Mouse (Mus musculus) lung, embryonic 14.5 days (tissue): ENCODE measurements around the gene Tpd52l1. TPM values are rescaled to one million over a fixed set of nuclear protein-coding genes. Genes with fewer than 3 reads are reported as not detected.

Experiments
- ATAC-seq: fragments of 200-750 bp; cut with Nextera tagmentation; 2 replicates; pipeline ENCODE4 v1.8.0; 2017; ENCODE audit warnings: mild to moderate bottlenecking, moderate TSS enrichment, moderate library complexity; ENCODE audit not compliant: insufficient read depth
- DNase-seq: peaks from one replicate; pipeline ENCODE4 v3.0.0-alpha.2; 2015
- H3K27ac ChIP-seq: fragments of 300-500 bp; sonication (generic); 2 replicates; pipeline ENCODE4 v1.5.1; 2014; ENCODE audit warnings: low read depth, mild to moderate bottlenecking, moderate library complexity
- H3K27me3 ChIP-seq: fragments of 300-500 bp; sonication (generic); 2 replicates; pipeline ENCODE4 v1.6.1; 2014; ENCODE audit warnings: low read length, control low read depth; ENCODE audit not compliant: insufficient read depth
- H3K36me3 ChIP-seq: fragments of 300-500 bp; sonication (generic); 2 replicates; pipeline ENCODE4 v1.6.1; 2014; ENCODE audit warnings: control low read depth; ENCODE audit not compliant: insufficient read depth
- H3K4me1 ChIP-seq: fragments of 300-500 bp; sonication (generic); 2 replicates; pipeline ENCODE4 v1.6.1; 2014; ENCODE audit warnings: antibody characterized with exemption, control low read depth; ENCODE audit not compliant: insufficient read depth
- H3K4me2 ChIP-seq: fragments of 300-500 bp; sonication (generic); 2 replicates; pipeline ENCODE4 v1.6.1; 2014; ENCODE audit warnings: mild to moderate bottlenecking
- H3K4me3 ChIP-seq: fragments of 300-500 bp; sonication (generic); 2 replicates; pipeline ENCODE4 v1.5.1; 2014; ENCODE audit warnings: low read depth, low read length
- H3K9ac ChIP-seq: fragments of 300-500 bp; sonication (generic); 2 replicates; pipeline ENCODE4 v1.6.1; 2014
- H3K9me3 ChIP-seq: fragments of 300-500 bp; sonication (generic); 2 replicates; pipeline ENCODE4 v1.6.1; 2016; ENCODE audit warnings: low read depth, low read length, control low read depth
- CTCF ChIP-seq: IDR thresholded peaks from 2 replicates; pipeline ENCODE4 v1.5.1; 2016; ENCODE audit warnings: antibody characterized with exemption, low read depth
- WGBS: fragments of 180-500 bp; shearing (Covaris S2); extraction: QIAGEN DNeasy Blood & Tissue Kit; methylation state at CpG from one replicate; pipeline ENCODE4 v1.1.7; 2014; 5-methylcytosine and 5-hydroxymethylcytosine counted together
- polyA plus RNA-seq: library from polyadenylated mRNA; unstranded; fragments of >200 nt; fragmentation: Nextera tagmentation; extraction: Ambion mirVana; gene quantifications from 2 replicates; pipeline ENCODE4 v1.2.1, GENCODE M21; 2014

Tpd52l1 gene
- polyA plus RNA-seq, result 25.6 and 27.7 TPM in 2 replicates

GRCm38 (mm10) chr10:31445291-31446124 is at the start of gene Tpd52l1:
Tpd52l1 (minus strand) TSS chr10:31445958.
- H3K36me3 ChIP-seq, result no peaks in the 10 kb centered on the region
- peak; percentile 95 for TF ChIP-seq CTCF
- peak within 1 kb of the TSS; percentile 55 for H3K4me3 ChIP-seq
- peak within 1 kb of the TSS; percentile 56 for H3K9ac ChIP-seq
- H3K9me3 ChIP-seq, result no peaks in the 10 kb centered on the region
- H3K4me2 ChIP-seq, result peak within 1 kb of the TSS; percentile 80
- H3K27me3 ChIP-seq, result no peaks in the 10 kb centered on the region
- DNase-seq (peak; percentile 92), ATAC-seq (peak; percentile 99)
- H3K27ac ChIP-seq, result no peak within 1 kb of the TSS
- WGBS, result 1% methylated on average over 59 of the region's 59 CpGs
- H3K4me1 ChIP-seq, result no peaks in the 10 kb centered on the region

- TF ChIP-seq CTCF, result no peak
- no peaks in the 10 kb centered on the region for H3K9me3 ChIP-seq
- H3K9ac ChIP-seq, result no peak overlapping the region
- no peak overlapping the region for H3K4me2 ChIP-seq
- H3K4me3 ChIP-seq, result no peak overlapping the region
- H3K27me3 ChIP-seq, result no peaks in the 10 kb centered on the region
- H3K27ac ChIP-seq, result no peak overlapping the region
- no peaks in the 10 kb centered on the region for H3K36me3 ChIP-seq
- H3K4me1 ChIP-seq, result no peaks in the 10 kb centered on the region
- 83% methylated on average over 1 of the region's 1 CpGs for WGBS
- DNase-seq, result no peak
- no peak for ATAC-seq
Observed at GRCm38 (mm10) chr10:31494296-31494695, 48.5 kb upstream of the Tpd52l1 start.

DNA sequence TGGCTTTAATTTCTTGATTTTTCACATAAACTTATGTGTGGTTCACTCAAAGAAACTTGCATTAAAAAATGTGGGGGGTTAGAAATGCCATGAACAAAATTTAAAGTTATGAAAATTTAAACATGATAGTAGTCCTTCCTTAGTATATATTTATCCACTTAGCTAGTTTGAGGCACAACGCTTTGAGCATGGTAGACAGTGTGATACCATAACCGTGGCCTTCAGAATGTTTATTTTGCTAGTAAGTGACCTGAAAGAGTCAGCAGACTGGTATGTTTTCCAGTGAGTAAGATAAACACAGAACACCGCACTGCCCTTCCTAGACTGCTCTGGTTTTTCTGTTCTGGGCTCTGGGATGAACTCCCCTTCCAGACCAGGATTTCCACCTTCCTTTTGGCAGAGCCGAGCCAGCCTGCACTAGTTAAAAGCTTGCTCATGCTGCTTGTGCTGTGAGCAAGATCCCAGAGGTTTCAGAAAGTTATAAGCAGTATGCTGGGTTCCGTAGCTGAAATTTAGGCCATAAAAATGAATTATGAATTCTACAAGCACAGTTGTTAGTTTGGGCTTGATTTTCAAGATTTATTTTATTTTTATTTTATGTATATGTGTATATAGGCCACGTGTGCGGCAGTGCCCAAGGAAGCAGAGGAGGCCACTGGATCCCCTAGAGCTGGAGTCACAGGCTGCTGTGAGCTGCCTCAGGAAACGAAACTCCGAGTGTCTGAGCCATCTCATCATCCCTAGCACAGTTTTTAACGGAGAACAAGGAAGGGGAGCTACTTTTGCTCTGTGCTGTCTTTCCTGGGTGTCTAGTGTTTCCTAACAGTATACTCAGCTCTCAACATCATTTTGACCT is 21.5 kb upstream of the Tpd52l1 start:
- Histone ChIP-seq H3K27ac (no peak overlapping the region), H3K36me3 (no peaks in the 10 kb centered on the region), H3K27me3 (no peaks in the 10 kb centered on the region), H3K4me3 (no peak overlapping the region), H3K9ac (no peak overlapping the region), H3K4me1 (no peaks in the 10 kb centered on the region), H3K4me2 (no peak overlapping the region), H3K9me3 (no peaks in the 10 kb centered on the region)
- WGBS, result 37% methylated on average over 10 of the region's 10 CpGs
- TF ChIP-seq CTCF, result no peak
- ATAC-seq (no peak; the same call in 1 of the 2 replicates), DNase-seq (peak; percentile 17)

DNA sequence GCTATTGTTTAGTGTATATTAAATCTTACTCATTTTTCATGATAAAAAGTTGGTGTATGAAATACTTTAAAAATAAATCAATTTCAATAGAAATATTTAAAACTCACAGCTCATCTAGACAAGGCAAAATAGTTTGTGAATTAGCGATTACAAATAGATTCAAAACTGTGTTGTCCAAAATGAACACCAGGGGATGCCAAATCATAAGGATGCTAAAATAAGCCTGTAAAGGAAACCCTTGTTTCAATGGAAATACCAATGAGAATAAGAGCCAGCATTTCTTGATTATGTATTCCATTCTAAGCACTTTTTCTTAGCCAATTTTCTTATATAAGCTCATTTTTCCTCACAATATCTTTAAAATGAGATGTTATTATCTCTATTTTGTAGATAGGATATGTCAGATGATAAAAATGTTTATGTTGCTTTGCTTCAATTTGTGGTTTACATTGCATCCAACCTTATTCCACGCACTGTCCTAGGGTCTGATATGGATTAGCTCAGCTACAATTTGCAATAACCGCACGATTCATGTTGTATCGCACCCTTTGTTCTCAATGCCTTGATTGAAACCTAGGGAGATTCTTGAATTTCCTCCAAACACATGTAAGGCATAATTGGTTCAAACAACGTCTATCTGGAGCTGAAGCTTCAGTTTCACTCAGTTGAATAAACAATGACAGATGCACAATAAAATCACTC is 20.2 kb upstream of the Tpd52l1 start:
- Histone ChIP-seq H3K9ac (no peak overlapping the region), H3K36me3 (no peaks in the 10 kb centered on the region), H3K9me3 (no peaks in the 10 kb centered on the region), H3K27ac (no peak overlapping the region), H3K4me2 (no peak overlapping the region), H3K4me3 (no peak overlapping the region), H3K4me1 (no peaks in the 10 kb centered on the region), H3K27me3 (no peaks in the 10 kb centered on the region)
- ATAC-seq (peak; percentile 80), DNase-seq (peak; percentile 83)
- peak; percentile 80 for TF ChIP-seq CTCF
- 57% methylated on average over 6 of the region's 6 CpGs for WGBS

DNA sequence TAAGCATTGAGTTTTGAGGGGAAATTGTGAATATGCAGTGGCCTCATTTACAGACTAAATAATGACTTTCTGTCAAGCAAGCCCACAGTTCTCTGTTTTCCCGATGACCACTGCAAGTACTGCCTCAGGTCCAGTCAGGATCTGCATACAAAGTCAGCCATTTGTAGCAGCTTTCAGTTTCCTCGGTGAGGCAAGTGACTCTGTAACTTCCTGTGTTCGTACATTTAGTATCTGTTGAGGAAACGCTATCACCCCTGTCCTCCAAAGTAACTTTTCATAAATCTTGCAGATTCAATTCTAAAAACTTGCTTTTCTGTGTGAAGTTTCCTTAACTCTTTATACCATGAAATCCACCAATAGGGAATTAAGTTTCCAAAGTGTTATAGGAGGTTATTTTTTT is 19.7 kb upstream of the Tpd52l1 start:
- H3K4me3 ChIP-seq, result no peak overlapping the region
- DNase-seq, result no peak
- no peak for ATAC-seq
- H3K9ac ChIP-seq, result no peak overlapping the region
- 47% methylated on average over 4 of the region's 4 CpGs for WGBS
- H3K36me3 ChIP-seq, result no peaks in the 10 kb centered on the region
- TF ChIP-seq CTCF, result no peak
- H3K27me3 ChIP-seq, result no peaks in the 10 kb centered on the region
- no peak overlapping the region for H3K4me2 ChIP-seq
- no peaks in the 10 kb centered on the region for H3K9me3 ChIP-seq
- H3K4me1 ChIP-seq, result no peaks in the 10 kb centered on the region
- H3K27ac ChIP-seq, result no peak overlapping the region

DNA sequence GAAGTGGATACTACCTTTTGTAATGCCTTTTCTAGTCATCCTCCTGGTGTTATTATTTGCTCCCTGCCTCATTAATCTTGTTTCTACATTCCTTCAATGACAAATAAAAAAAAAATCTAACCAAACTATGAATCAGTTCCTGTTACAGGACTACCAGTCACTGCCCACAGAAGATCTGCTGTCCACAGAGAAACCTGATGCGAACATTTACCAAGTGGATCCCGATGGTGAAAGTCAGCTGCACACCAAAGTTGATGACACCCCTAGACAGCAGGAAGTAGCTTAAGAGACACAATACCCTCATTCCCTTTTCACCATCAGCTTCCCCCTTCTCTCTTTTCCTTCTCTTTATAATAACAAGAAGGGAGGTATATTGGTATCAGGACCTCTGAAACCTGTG is 17.3 kb upstream of the Tpd52l1 start:
- no peak overlapping the region for H3K4me2 ChIP-seq
- H3K36me3 ChIP-seq, result no peaks in the 10 kb centered on the region
- H3K4me3 ChIP-seq, result no peak overlapping the region
- no peak overlapping the region for H3K27ac ChIP-seq
- TF ChIP-seq CTCF, result no peak
- H3K27me3 ChIP-seq, result no peaks in the 10 kb centered on the region
- H3K9ac ChIP-seq, result no peak overlapping the region
- ATAC-seq (no peak), DNase-seq (no peak)
- WGBS, result 94% methylated on average over 2 of the region's 2 CpGs
- no peaks in the 10 kb centered on the region for H3K4me1 ChIP-seq
- no peaks in the 10 kb centered on the region for H3K9me3 ChIP-seq

DNA sequence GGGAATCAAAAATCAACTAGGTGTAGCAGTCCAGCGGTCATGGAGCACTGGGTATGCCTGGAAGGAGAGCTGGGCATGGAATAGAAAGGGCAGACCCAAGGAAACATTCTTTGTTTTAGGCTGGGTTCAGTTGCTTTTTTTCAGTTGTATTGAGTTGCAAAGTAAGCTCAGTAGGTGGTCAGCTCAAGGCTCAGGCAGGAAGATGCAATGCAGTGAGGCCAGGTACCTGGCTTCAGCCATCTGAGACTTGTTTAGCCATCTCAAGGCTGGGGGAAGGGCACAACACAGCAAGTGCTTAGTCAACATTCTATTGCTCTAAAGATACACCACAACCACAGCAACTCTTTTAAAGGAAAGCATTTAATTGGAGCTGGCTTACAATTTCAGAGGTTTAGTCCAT is 11.0 kb upstream of the Tpd52l1 start:
- Histone ChIP-seq H3K9me3 (no peaks in the 10 kb centered on the region), H3K27ac (no peak overlapping the region), H3K4me3 (no peak overlapping the region), H3K4me1 (no peaks in the 10 kb centered on the region), H3K9ac (no peak overlapping the region), H3K4me2 (no peak overlapping the region), H3K36me3 (no peaks in the 10 kb centered on the region), H3K27me3 (no peaks in the 10 kb centered on the region)
- no peak for TF ChIP-seq CTCF
- DNase-seq (no peak), ATAC-seq (no peak)
- 45% methylated on average over 1 of the region's 1 CpGs for WGBS
